Mouse (Mus musculus): ENCODE results near the gene Efna5. TPM values are rescaled to one million over a fixed set of nuclear protein-coding genes. Genes with fewer than 3 reads are reported as not detected.

Gene Efna5
- total and polyA plus RNA-seq, 3 experiments, result 0.04 to 0.23 TPM; not detected in 1

- in situ Hi-C loops (cut with MboI; ENCODE audit: low pct_ligation_motif_present, low pct_unique_long_range_greater_than_20kb, low sequenced_read_pairs), result no loop called here
- dilution Hi-C loops (cut with MboI; ENCODE audit: extremely low pct_ligation_motif_present, extremely low pct_unique_long_range_greater_than_20kb, low sequenced_read_pairs), result no loop called here
- Histone ChIP-seq H3K9ac (ENCODE audit: insufficient read depth, low read depth) (no peak overlapping the region), H3K4me3 (replicated peaks in 1 of 3; ENCODE audit: low read depth in 2 of 3, low read length in 2 of 3, poor library complexity in 1 of 3) (no peak overlapping the region), H3K79me2 (replicated peaks; ENCODE audit: control insufficient read depth, extremely low read depth, insufficient read depth, poor library complexity, severe bottlenecking) (no peaks in the 10 kb centered on the region), H3K4me2 (ENCODE audit: insufficient read depth, low read depth, poor library complexity, severe bottlenecking) (no peak overlapping the region), H3K27ac (ENCODE audit: insufficient read depth, low read depth) (no peak overlapping the region), H3K36me3 (replicated peaks in 1 of 2; ENCODE audit: control insufficient read depth in 1 of 2, insufficient read depth in 1 of 2, low read length in 1 of 2) (no peaks in the 10 kb centered on the region), H3K27me3 (replicated peaks) (no peaks in the 10 kb centered on the region), H3K4me1 (ENCODE audit: control insufficient read depth in 1 of 2, insufficient read depth in 2 of 2) (peaks cover 0 to 15% of the 10 kb centered on the region in 2 experiments; a peak in 1 of 4 replicates), H3K9me3 (replicated peaks; ENCODE audit: low read length) (no peaks in the 10 kb centered on the region)
- TF ChIP-seq MAX (IDR thresholded peaks at IDR 0.05; ENCODE audit: low read length), result no peak
- no peak for TF ChIP-seq NRF1 (IDR thresholded peaks at IDR 0.05; ENCODE audit: low read depth, low read length)
- no peak for TF ChIP-seq CTCF (conservative IDR thresholded peaks at IDR 0.05 in 1 of 2, IDR thresholded peaks at IDR 0.05 in 1 of 2; ENCODE audit: low read depth in 2 of 2, low read length in 2 of 2)
- DNase-seq (ENCODE audit: extremely low read depth), result no peak
Observed at GRCm38 (mm10) chr17:62624804-62625645, 256.1 kb downstream of the Efna5 start.

GRCm38 (mm10) chr17:62623224-62623623 is 257.9 kb downstream of the Efna5 start:
- Histone ChIP-seq H3K4me3 (replicated peaks in 1 of 3; ENCODE audit: low read depth in 2 of 3, low read length in 2 of 3, poor library complexity in 1 of 3) (no peak overlapping the region), H3K79me2 (replicated peaks; ENCODE audit: control insufficient read depth, extremely low read depth, insufficient read depth, poor library complexity, severe bottlenecking) (no peaks in the 10 kb centered on the region), H3K27me3 (replicated peaks) (no peaks in the 10 kb centered on the region), H3K9ac (ENCODE audit: insufficient read depth, low read depth) (no peak overlapping the region), H3K4me1 (ENCODE audit: control insufficient read depth in 1 of 2, insufficient read depth in 2 of 2) (peaks cover 0 to 9% of the 10 kb centered on the region in 2 experiments; a peak in 1 of 4 replicates), H3K27ac (ENCODE audit: insufficient read depth, low read depth) (no peak overlapping the region), H3K36me3 (replicated peaks in 1 of 2; ENCODE audit: control insufficient read depth in 1 of 2, insufficient read depth in 1 of 2, low read length in 1 of 2) (no peaks in the 10 kb centered on the region), H3K4me2 (ENCODE audit: insufficient read depth, low read depth, poor library complexity, severe bottlenecking) (no peak overlapping the region), H3K9me3 (replicated peaks; ENCODE audit: low read length) (no peaks in the 10 kb centered on the region)
- in situ Hi-C loops (cut with MboI; ENCODE audit: low pct_ligation_motif_present, low pct_unique_long_range_greater_than_20kb, low sequenced_read_pairs) (no loop called here), dilution Hi-C loops (cut with MboI; ENCODE audit: extremely low pct_ligation_motif_present, extremely low pct_unique_long_range_greater_than_20kb, low sequenced_read_pairs) (no loop called here)
- DNase-seq (ENCODE audit: extremely low read depth), result no peak
- no peak for TF ChIP-seq POLR2A (IDR thresholded peaks at IDR 0.05; ENCODE audit: low read depth, low read length)
- no peak for TF ChIP-seq BHLHE40 (IDR thresholded peaks at IDR 0.05; ENCODE audit: low read depth, low read length)
- no peak for TF ChIP-seq TBP (conservative IDR thresholded peaks at IDR 0.05; ENCODE audit: low read depth, low read length)
- TF ChIP-seq RAD21 (IDR thresholded peaks at IDR 0.05; ENCODE audit: low read depth, low read length), result no peak
- no peak for TF ChIP-seq MAFK (IDR thresholded peaks at IDR 0.05; ENCODE audit: insufficient replicate concordance, low read length)
- no peak for TF ChIP-seq CHD1 (IDR thresholded peaks at IDR 0.05; ENCODE audit: low read depth, low read length)
- TF ChIP-seq HCFC1 (IDR thresholded peaks at IDR 0.05; ENCODE audit: low read depth, low read length), result no peak
- TF ChIP-seq GABPA (IDR thresholded peaks at IDR 0.05; ENCODE audit: insufficient replicate concordance, low read depth, low read length), result no peak
- no peak for TF ChIP-seq EP300 (IDR thresholded peaks at IDR 0.05; ENCODE audit: low read length)
- no peak for TF ChIP-seq USF2 (conservative IDR thresholded peaks at IDR 0.05; ENCODE audit: low read depth, low read length)
- no peak for TF ChIP-seq MAX (IDR thresholded peaks at IDR 0.05; ENCODE audit: low read length)
- TF ChIP-seq JUND (conservative IDR thresholded peaks at IDR 0.05; ENCODE audit: low read depth, low read length), result no peak
- no peak for TF ChIP-seq TCF12 (IDR thresholded peaks at IDR 0.05; ENCODE audit: low read depth, low read length)
- no peak for TF ChIP-seq JUN (IDR thresholded peaks at IDR 0.05; ENCODE audit: insufficient read depth, low read depth, low read length)

Measured in CH12.LX (cell line).